In the genomic region with DNA sequence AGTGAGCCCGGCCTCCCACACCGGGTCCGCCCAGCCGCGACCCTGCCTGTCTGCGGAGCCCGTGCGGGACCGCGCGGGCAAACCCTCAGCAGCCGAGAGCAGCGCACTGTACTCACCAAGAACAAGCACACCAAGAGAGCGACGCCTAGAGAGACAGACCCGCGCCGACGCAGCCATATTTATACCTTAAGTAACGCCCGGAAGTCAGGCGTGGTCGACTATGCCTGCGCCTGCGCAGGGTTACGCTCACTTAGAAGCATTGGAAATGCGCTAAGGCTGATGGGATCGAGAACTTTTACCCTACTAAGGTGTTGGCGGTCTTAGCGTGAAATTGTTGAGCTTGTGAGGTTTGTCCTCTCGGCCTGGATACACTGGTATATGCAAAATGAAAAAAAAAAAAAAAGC, we compare ENCODE assay signal across 7 mouse cellular contexts. TPM values are rescaled to one million over a fixed set of nuclear protein-coding genes. Genes with fewer than 3 reads are reported as not detected.
A peak's percentile ranks its signal among the peaks of the same experiment; 100 is the strongest.
DNase-seq lines count a peak whose midpoint lies in the region; ATAC-seq lines count a peak whose summit lies in the region.

Gene Rcc1, minus strand, starts transcription at position 125 of the 405 bp plus-strand sequence.

- WGBS in embryonic facial prominence, embryonic 10.5 days, result under 1% methylated on average over 31 of the region's 31 CpGs
- WGBS in limb, embryonic 10.5 days, result under 1% methylated on average over 31 of the region's 31 CpGs
- WGBS in midbrain, embryonic 13.5 days, result 0% methylated on average over 31 of the region's 31 CpGs

- peak within 1 kb of the TSS; percentile 94 for H3K27ac ChIP-seq in embryonic facial prominence, embryonic 10.5 days (replicated peaks)
- peak within 1 kb of the TSS; percentile 93 for H3K27ac ChIP-seq in limb, embryonic 10.5 days
- H3K27ac ChIP-seq in midbrain, embryonic 13.5 days, result peak within 1 kb of the TSS; percentile 94

- peak within 1 kb of the TSS; percentile 86 for H3K4me3 ChIP-seq in embryonic facial prominence, embryonic 10.5 days
- H3K4me3 ChIP-seq in limb, embryonic 10.5 days, result peak within 1 kb of the TSS; percentile 88
- peak within 1 kb of the TSS; percentile 81 for H3K4me3 ChIP-seq in midbrain, embryonic 13.5 days (replicated peaks)

- peaks cover 19% of the 10 kb centered on the region for H3K4me1 ChIP-seq in embryonic facial prominence, embryonic 10.5 days
- H3K4me1 ChIP-seq in limb, embryonic 10.5 days, result peaks cover 20% of the 10 kb centered on the region
- H3K4me1 ChIP-seq in midbrain, embryonic 13.5 days (replicated peaks), result peaks cover 19% of the 10 kb centered on the region

- H3K4me2 ChIP-seq in midbrain, embryonic 13.5 days (replicated peaks), result peak within 1 kb of the TSS; percentile 90

- peak within 1 kb of the TSS; percentile 85 for H3K9ac ChIP-seq in midbrain, embryonic 13.5 days (replicated peaks)

- H3K9me3 ChIP-seq in embryonic facial prominence, embryonic 10.5 days, result no peaks in the 10 kb centered on the region
- H3K9me3 ChIP-seq in limb, embryonic 10.5 days (replicated peaks), result no peaks in the 10 kb centered on the region
- H3K9me3 ChIP-seq in midbrain, embryonic 13.5 days, result no peaks in the 10 kb centered on the region

- H3K36me3 ChIP-seq in embryonic facial prominence, embryonic 10.5 days (replicated peaks), result peaks cover 64% of the 10 kb centered on the region
- peaks cover 59% of the 10 kb centered on the region for H3K36me3 ChIP-seq in limb, embryonic 10.5 days
- peaks cover 18% of the 10 kb centered on the region for H3K36me3 ChIP-seq in midbrain, embryonic 13.5 days

- peak; percentile 89 for ATAC-seq in granulocyte monocyte progenitor cell, adult 5-6 weeks (replicated peaks; ENCODE audit: poor library complexity, severe bottlenecking)
- peak; percentile 94 for ATAC-seq in midbrain, embryonic 13.5 days

- DNase-seq in adrenal gland, postnatal 10 days, result peak; percentile 94
- DNase-seq in embryonic facial prominence, embryonic 10.5 days (ENCODE audit: low spot score), result peak; percentile 93
- DNase-seq in kidney, adult 11 months, result peak; percentile 93
- DNase-seq in limb, embryonic 10.5 days (ENCODE audit: low spot score), result peak; percentile 93
- peak; percentile 88 for DNase-seq in spleen, adult 12 weeks (ENCODE audit: low spot score)

- H3K27me3 ChIP-seq in embryonic facial prominence, embryonic 10.5 days (replicated peaks; ENCODE audit: low read depth, poor library complexity, severe bottlenecking), result no peaks in the 10 kb centered on the region
- H3K27me3 ChIP-seq in limb, embryonic 10.5 days (ENCODE audit: low read depth, poor library complexity, severe bottlenecking), result no peaks in the 10 kb centered on the region
- H3K27me3 ChIP-seq in midbrain, embryonic 13.5 days, result no peaks in the 10 kb centered on the region

RNA-seq across cellular contexts. Expression of gene Rcc1, which starts in this region (rescaled TPM):
- total RNA-seq in adrenal gland, postnatal 10 days (2021), result 10 to 100 TPM; 19.1 to 24.8 TPM
- 160 and 172 TPM in 2 replicates for polyA plus RNA-seq in embryonic facial prominence, embryonic 10.5 days (2016; fragmentation: Nextera tagmentation; extraction: Ambion mirVana)
- total RNA-seq in granulocyte monocyte progenitor cell, adult 5-6 weeks (2014; fragmentation: Nextera tagmentation), result 58.8 and 68.9 TPM in 2 replicates
- 46.8 and 53.3 TPM in 2 replicates for total RNA-seq in granulocyte monocyte progenitor cell, adult 5-6 weeks (2017)
- polyA plus RNA-seq in limb, embryonic 10.5 days (2016; fragmentation: Nextera tagmentation; extraction: Ambion mirVana), result 162 and 192 TPM in 2 replicates
- 54.1 and 54.6 TPM in 2 replicates for polyA plus RNA-seq in midbrain, embryonic 13.5 days (2015; fragmentation: Nextera tagmentation; extraction: Ambion mirVana)

Comparison
In these comparisons a context has a peak if more than half of its experiments do, and no peak if none do; other contexts are left out.
1. Peak in every context shown above with its lines: DNase-seq, ATAC-seq, H3K4me3 ChIP-seq and H3K27ac ChIP-seq.